Mouse (Mus musculus) frontal cortex, postnatal 14 days (tissue): ENCODE results near the gene Gdi2.
"Not testable (repeated sequence)": the region's sequence is repeated elsewhere in the genome, so short reads cannot be mapped to it uniquely, and the experiment has no call there.

Experiments
- DNase-seq, 2 experiments: peaks; one replicate each; pipeline ENCODE4 v3.0.0; 2022; ENCODE audit warnings: low spot score in 2 of 2

Gene Gdi2

GRCm38 (mm10) chr13:3537594-3538222 lies at the start of gene Gdi2:
Gene Gdi2, plus strand, starts transcription at chr13:3538063.
- DNase-seq, result peak; percentile 86 to 87

GRCm38 (mm10) chr13:3495526-3495925 lies 42.3 kb upstream of the Gdi2 start:
- DNase-seq, result no peak

- DNase-seq, result not testable (repeated sequence)
Observed at GRCm38 (mm10) chr13:3501014-3501413, 36.8 kb upstream of the Gdi2 start.

GRCm38 (mm10) chr13:3515351-3515750 lies 22.5 kb upstream of the Gdi2 start:
- not testable (repeated sequence) for DNase-seq

GRCm38 (mm10) chr13:3519357-3519756 lies 18.5 kb upstream of the Gdi2 start:
- DNase-seq, result not testable (repeated sequence)

- not testable (repeated sequence) for DNase-seq
Observed at GRCm38 (mm10) chr13:3519994-3520393, 17.9 kb upstream of the Gdi2 start.

- no peak for DNase-seq
Observed at GRCm38 (mm10) chr13:3523459-3523858, 14.4 kb upstream of the Gdi2 start.

- DNase-seq, result no peak
Observed at GRCm38 (mm10) chr13:3523946-3524345, 13.9 kb upstream of the Gdi2 start.

- DNase-seq, result no peak
Observed at GRCm38 (mm10) chr13:3525611-3526051, 12.2 kb upstream of the Gdi2 start.

- no peak for DNase-seq
Observed at GRCm38 (mm10) chr13:3526328-3526727, 11.5 kb upstream of the Gdi2 start.

GRCm38 (mm10) chr13:3530451-3530850 lies 7.4 kb upstream of the Gdi2 start:
- no peak for DNase-seq

- DNase-seq, result not testable (repeated sequence)
Observed at GRCm38 (mm10) chr13:3531176-3531575, 6.7 kb upstream of the Gdi2 start.

GRCm38 (mm10) chr13:3531692-3532320 lies 6.1 kb upstream of the Gdi2 start:
- DNase-seq, result no peak

- no peak for DNase-seq
Observed at GRCm38 (mm10) chr13:3532451-3532850, 5.4 kb upstream of the Gdi2 start.

GRCm38 (mm10) chr13:3534146-3534545 lies 3.7 kb upstream of the Gdi2 start:
- DNase-seq, result no peak

GRCm38 (mm10) chr13:3538223-3538968 lies 533 bp downstream of the Gdi2 start:
- peak; percentile 57 to 63 for DNase-seq

GRCm38 (mm10) chr13:3538969-3539562 lies 1.2 kb downstream of the Gdi2 start:
- DNase-seq, result no peak

- no peak for DNase-seq
Observed at GRCm38 (mm10) chr13:3540166-3540565, 2.3 kb downstream of the Gdi2 start.

- DNase-seq, result no peak
Observed at GRCm38 (mm10) chr13:3541159-3541782, 3.4 kb downstream of the Gdi2 start.

- DNase-seq, result no peak
Observed at GRCm38 (mm10) chr13:3544077-3544874, 6.4 kb downstream of the Gdi2 start.

GRCm38 (mm10) chr13:3544925-3545324 lies 7.1 kb downstream of the Gdi2 start:
- DNase-seq, result no peak
